Mouse (Mus musculus) megakaryocyte, embryonic 14.5 days (primary cell): ENCODE data around the gene Loxl3.

Experiments
- FLI1 ChIP-seq: IDR thresholded peaks from 2 replicates; pipeline ENCODE4 v1.6.1; 2012; ENCODE audit warnings: low read length, inconsistent platforms, mixed read lengths
- GATA1 ChIP-seq: IDR thresholded peaks from 3 replicates; pipeline ENCODE4 v1.6.1; 2012; ENCODE audit warnings: mixed read lengths, low read length, inconsistent platforms, borderline replicate concordance

DNA sequence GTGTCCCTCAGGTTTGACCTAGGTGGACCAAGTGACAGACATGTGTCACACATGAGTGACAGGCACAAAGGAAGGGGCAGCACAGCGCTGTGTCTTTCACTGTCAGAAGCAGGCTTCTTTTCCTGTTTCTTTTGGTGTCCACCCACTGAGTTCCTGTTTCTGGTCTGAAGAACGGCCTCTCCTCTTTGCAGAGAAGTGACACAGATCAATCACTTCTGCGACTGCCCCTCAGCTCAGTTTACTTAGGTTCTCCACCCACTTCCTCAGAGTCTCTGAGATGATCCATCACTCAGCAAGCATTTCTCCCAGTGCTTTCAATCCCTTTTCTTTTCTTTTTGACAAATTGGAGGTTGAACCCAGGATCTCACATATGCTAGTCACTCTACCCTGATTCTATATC lies 25.3 kb upstream of the Loxl3 start:
- no peak for TF ChIP-seq GATA1
- TF ChIP-seq FLI1: no peak
